Mouse (Mus musculus): ENCODE data around the gene Synj1. TPM values are rescaled to one million over a fixed set of nuclear protein-coding genes. Genes with fewer than 3 reads are reported as not detected.

The Synj1 gene
- polyA plus RNA-seq, 1 experiment from 2014 or later: 16.6 TPM

- 85% methylated on average over 2 of the region's 2 CpGs for WGBS
- Histone ChIP-seq H3K4me3 (ENCODE audit: low read depth, low read length) (no peak overlapping the region), H3K27me3 (replicated peaks; ENCODE audit: control insufficient read depth, insufficient read depth, low read length) (no peaks in the 10 kb centered on the region), H3K9me3 (ENCODE audit: control insufficient read depth) (no peaks in the 10 kb centered on the region), H3K9ac (ENCODE audit: low read depth, low read length) (no peak overlapping the region), H3K36me3 (ENCODE audit: control insufficient read depth, insufficient read depth) (peaks cover 75% of the 10 kb centered on the region), H3K4me2 (replicated peaks; ENCODE audit: low read depth) (no peak overlapping the region), H3K4me1 (replicated peaks; ENCODE audit: control insufficient read depth, insufficient read depth, low read length) (no peaks in the 10 kb centered on the region), H3K27ac (ENCODE audit: low read depth, low read length) (no peak overlapping the region)
- no peak for ATAC-seq
- TF ChIP-seq CTCF (IDR thresholded peaks at IDR 0.05; ENCODE audit: low read depth): no peak
Measured at GRCm38 (mm10) chr16:91029901-91030300, 18.8 kb upstream of the Synj1 start.

GRCm38 (mm10) chr16:91029161-91029743, 18.1 kb upstream of the Synj1 start:
- no peak for TF ChIP-seq CTCF (IDR thresholded peaks at IDR 0.05; ENCODE audit: low read depth)
- Histone ChIP-seq H3K9me3 (ENCODE audit: control insufficient read depth) (no peaks in the 10 kb centered on the region), H3K4me2 (replicated peaks; ENCODE audit: low read depth) (no peak overlapping the region), H3K27me3 (replicated peaks; ENCODE audit: control insufficient read depth, insufficient read depth, low read length) (no peaks in the 10 kb centered on the region), H3K27ac (ENCODE audit: low read depth, low read length) (no peak overlapping the region), H3K36me3 (ENCODE audit: control insufficient read depth, insufficient read depth) (peaks cover 76% of the 10 kb centered on the region), H3K4me1 (replicated peaks; ENCODE audit: control insufficient read depth, insufficient read depth, low read length) (no peaks in the 10 kb centered on the region), H3K9ac (ENCODE audit: low read depth, low read length) (no peak overlapping the region), H3K4me3 (ENCODE audit: low read depth, low read length) (no peak overlapping the region)
- 77% methylated on average over 8 of the region's 8 CpGs for WGBS
- no peak for ATAC-seq

GRCm38 (mm10) chr16:91026290-91026689, 15.2 kb upstream of the Synj1 start:
- Histone ChIP-seq H3K9ac (ENCODE audit: low read depth, low read length) (no peak overlapping the region), H3K36me3 (ENCODE audit: control insufficient read depth, insufficient read depth) (peaks cover 85% of the 10 kb centered on the region), H3K9me3 (ENCODE audit: control insufficient read depth) (no peaks in the 10 kb centered on the region), H3K4me2 (replicated peaks; ENCODE audit: low read depth) (no peak overlapping the region), H3K27me3 (replicated peaks; ENCODE audit: control insufficient read depth, insufficient read depth, low read length) (no peaks in the 10 kb centered on the region), H3K4me1 (replicated peaks; ENCODE audit: control insufficient read depth, insufficient read depth, low read length) (no peaks in the 10 kb centered on the region), H3K27ac (ENCODE audit: low read depth, low read length) (no peak overlapping the region), H3K4me3 (ENCODE audit: low read depth, low read length) (no peak overlapping the region)
- WGBS: 92% methylated on average over 4 of the region's 4 CpGs
- ATAC-seq: no peak
- TF ChIP-seq CTCF (IDR thresholded peaks at IDR 0.05; ENCODE audit: low read depth): no peak

- TF ChIP-seq CTCF (IDR thresholded peaks at IDR 0.05; ENCODE audit: low read depth): peak; percentile 67
- no peak for ATAC-seq
- Histone ChIP-seq H3K36me3 (ENCODE audit: control insufficient read depth, insufficient read depth) (peaks cover 91% of the 10 kb centered on the region), H3K9ac (ENCODE audit: low read depth, low read length) (no peak overlapping the region), H3K4me3 (ENCODE audit: low read depth, low read length) (no peak overlapping the region), H3K4me2 (replicated peaks; ENCODE audit: low read depth) (no peak overlapping the region), H3K27me3 (replicated peaks; ENCODE audit: control insufficient read depth, insufficient read depth, low read length) (no peaks in the 10 kb centered on the region), H3K4me1 (replicated peaks; ENCODE audit: control insufficient read depth, insufficient read depth, low read length) (no peaks in the 10 kb centered on the region), H3K27ac (ENCODE audit: low read depth, low read length) (no peak overlapping the region), H3K9me3 (ENCODE audit: control insufficient read depth) (no peaks in the 10 kb centered on the region)
- WGBS: 79% methylated on average over 1 of the region's 1 CpGs
Measured at GRCm38 (mm10) chr16:91023384-91023783, 12.3 kb upstream of the Synj1 start.

GRCm38 (mm10) chr16:91020842-91021483, 9.9 kb upstream of the Synj1 start:
- Histone ChIP-seq H3K9me3 (ENCODE audit: control insufficient read depth) (no peaks in the 10 kb centered on the region), H3K9ac (ENCODE audit: low read depth, low read length) (no peak overlapping the region), H3K27me3 (replicated peaks; ENCODE audit: control insufficient read depth, insufficient read depth, low read length) (no peaks in the 10 kb centered on the region), H3K27ac (ENCODE audit: low read depth, low read length) (no peak overlapping the region), H3K4me2 (replicated peaks; ENCODE audit: low read depth) (no peak overlapping the region), H3K36me3 (ENCODE audit: control insufficient read depth, insufficient read depth) (peaks cover 79% of the 10 kb centered on the region), H3K4me1 (replicated peaks; ENCODE audit: control insufficient read depth, insufficient read depth, low read length) (no peaks in the 10 kb centered on the region), H3K4me3 (ENCODE audit: low read depth, low read length) (no peak overlapping the region)
- no peak for TF ChIP-seq CTCF (IDR thresholded peaks at IDR 0.05; ENCODE audit: low read depth)
- no peak for ATAC-seq
- 86% methylated on average over 10 of the region's 10 CpGs for WGBS

GRCm38 (mm10) chr16:91019476-91019875, 8.4 kb upstream of the Synj1 start:
- Histone ChIP-seq H3K4me1 (replicated peaks; ENCODE audit: control insufficient read depth, insufficient read depth, low read length) (no peaks in the 10 kb centered on the region), H3K27me3 (replicated peaks; ENCODE audit: control insufficient read depth, insufficient read depth, low read length) (no peaks in the 10 kb centered on the region), H3K27ac (ENCODE audit: low read depth, low read length) (no peak overlapping the region), H3K9me3 (ENCODE audit: control insufficient read depth) (no peaks in the 10 kb centered on the region), H3K4me2 (replicated peaks; ENCODE audit: low read depth) (no peak overlapping the region), H3K4me3 (ENCODE audit: low read depth, low read length) (no peak overlapping the region), H3K36me3 (ENCODE audit: control insufficient read depth, insufficient read depth) (peaks cover 77% of the 10 kb centered on the region), H3K9ac (ENCODE audit: low read depth, low read length) (no peak overlapping the region)
- WGBS: 95% methylated on average over 4 of the region's 4 CpGs
- TF ChIP-seq CTCF (IDR thresholded peaks at IDR 0.05; ENCODE audit: low read depth): no peak
- ATAC-seq: no peak

Data from intestine, postnatal 0 days (tissue).